Mouse (Mus musculus) hindbrain, embryonic 14.5 days (tissue): ENCODE measurements around the gene Rtbdn. TPM values are rescaled to one million over a fixed set of nuclear protein-coding genes. Genes with fewer than 3 reads are reported as not detected.
"Not testable (repeated sequence)": the region's sequence is repeated elsewhere in the genome, so short reads cannot be mapped to it uniquely, and the experiment has no call there.

Source experiments
- ATAC-seq: fragments of 200-750 bp; cut with Nextera tagmentation; 2 replicates; pipeline ENCODE4 v1.8.0; 2017; ENCODE audit warnings: moderate number of reproducible peaks, mild to moderate bottlenecking, moderate TSS enrichment, moderate library complexity; ENCODE audit not compliant: low FRiP score
- DNase-seq: peaks from one replicate; pipeline ENCODE4 v3.0.0-alpha.2; 2015; ENCODE audit warnings: low spot score
- H3K27ac ChIP-seq: fragments of 300-500 bp; sonication (generic); 2 replicates; pipeline ENCODE4 v1.5.1; 2014; ENCODE audit warnings: mild to moderate bottlenecking, moderate library complexity
- H3K27me3 ChIP-seq: fragments of 300-500 bp; sonication (generic); 2 replicates; pipeline ENCODE4 v1.6.1; 2014; ENCODE audit warnings: mild to moderate bottlenecking, low read length, mixed read lengths; ENCODE audit not compliant: control insufficient read depth, insufficient read depth
- H3K36me3 ChIP-seq: fragments of 300-500 bp; sonication (generic); replicated peaks from 2 replicates; pipeline ENCODE4 v1.6.1; 2014; ENCODE audit not compliant: control insufficient read depth, insufficient read depth
- H3K4me1 ChIP-seq: fragments of 300-500 bp; sonication (generic); replicated peaks from 2 replicates; pipeline ENCODE4 v1.6.1; 2014; ENCODE audit warnings: antibody characterized with exemption, low read length, mixed read lengths; ENCODE audit not compliant: control insufficient read depth, insufficient read depth
- H3K4me2 ChIP-seq: fragments of 300-500 bp; sonication (generic); replicated peaks from 2 replicates; pipeline ENCODE4 v1.6.1; 2014; ENCODE audit warnings: mild to moderate bottlenecking, moderate library complexity
- H3K4me3 ChIP-seq: fragments of 300-500 bp; sonication (generic); replicated peaks from 2 replicates; pipeline ENCODE4 v1.5.1; 2014; ENCODE audit warnings: mild to moderate bottlenecking, low read length
- H3K9ac ChIP-seq: fragments of 300-500 bp; sonication (generic); 2 replicates; pipeline ENCODE4 v1.6.1; 2014
- H3K9me3 ChIP-seq: fragments of 300-500 bp; sonication (generic); 2 replicates; pipeline ENCODE4 v1.6.1; 2016; ENCODE audit warnings: low read length; ENCODE audit not compliant: control insufficient read depth
- WGBS: fragments of 180-500 bp; shearing (Covaris S2); extraction: QIAGEN DNeasy Blood & Tissue Kit; methylation state at CpG from one replicate; pipeline ENCODE4 v1.1.7; 2014; 5-methylcytosine and 5-hydroxymethylcytosine counted together
- polyA plus RNA-seq: library from polyadenylated mRNA; unstranded; fragments of >200 nt; fragmentation: Nextera tagmentation; extraction: Ambion mirVana; gene quantifications from 2 replicates; pipeline ENCODE4 v1.2.1, GENCODE M21; 2014

Gene Rtbdn
- polyA plus RNA-seq = 1.1 and 1.8 TPM in 2 replicates

DNA sequence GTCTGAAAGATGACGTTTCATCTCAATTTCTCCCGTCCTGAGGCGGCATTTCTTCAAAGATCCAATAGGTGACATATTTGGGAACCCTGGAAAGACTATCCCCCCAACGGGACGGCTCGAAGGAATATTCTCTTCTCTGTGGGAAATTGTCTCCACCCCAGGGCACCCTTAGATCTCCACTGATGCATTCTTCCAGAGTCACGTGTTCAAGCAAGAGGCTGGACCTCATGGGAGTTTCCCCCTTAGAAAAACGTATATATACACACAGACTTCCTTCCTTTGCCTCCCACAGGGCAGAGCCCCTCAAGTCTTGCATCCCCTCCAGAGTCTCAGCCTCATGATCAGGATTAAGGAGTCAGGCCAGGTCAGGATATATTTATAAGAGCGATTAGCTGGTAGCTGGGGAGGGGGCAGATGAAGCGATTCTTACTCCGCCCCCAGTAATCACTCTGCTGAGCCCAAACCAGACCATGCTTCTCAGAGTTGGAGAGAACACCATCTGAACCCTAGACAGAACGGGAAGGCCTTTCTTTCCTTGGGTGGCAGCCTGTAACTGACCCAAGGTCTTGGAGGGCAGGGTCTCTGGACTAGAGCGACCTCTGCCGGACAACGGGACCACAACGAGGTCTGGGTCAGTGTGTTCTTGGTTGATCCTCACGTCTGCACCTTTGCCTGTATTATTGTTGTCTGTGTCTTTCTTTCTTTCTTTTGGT is at the start of gene Rtbdn:
TSS of gene Rtbdn (plus strand) at position 464 of the 713 bp plus-strand sequence.
- Histone ChIP-seq H3K4me1 (peaks cover 27% of the 10 kb centered on the region), H3K36me3 (no peaks in the 10 kb centered on the region), H3K27ac (peak within 1 kb of the TSS; percentile 87), H3K4me3 (peak within 1 kb of the TSS; percentile 70), H3K27me3 (peaks cover 66% of the 10 kb centered on the region), H3K9me3 (no peaks in the 10 kb centered on the region), H3K9ac (peak within 1 kb of the TSS; percentile 87), H3K4me2 (peak within 1 kb of the TSS; percentile 82)
- ATAC-seq (no peak), DNase-seq (peak; percentile 40)
- WGBS = 6% methylated on average over 17 of the region's 17 CpGs

- ATAC-seq (no peak), DNase-seq (no peak)
- Histone ChIP-seq H3K27me3 (peaks cover 16% of the 10 kb centered on the region; the same call in 1 of the 2 replicates), H3K4me3 (no peak overlapping the region), H3K4me1 (peaks cover 10% of the 10 kb centered on the region), H3K27ac (no peak overlapping the region), H3K36me3 (no peaks in the 10 kb centered on the region), H3K4me2 (no peak overlapping the region), H3K9ac (no peak overlapping the region), H3K9me3 (no peaks in the 10 kb centered on the region)
- WGBS = 70% methylated on average over 4 of the region's 4 CpGs
Observed at GRCm38 (mm10) chr8:84901071-84901470, 45.7 kb upstream of the Rtbdn start.

DNA sequence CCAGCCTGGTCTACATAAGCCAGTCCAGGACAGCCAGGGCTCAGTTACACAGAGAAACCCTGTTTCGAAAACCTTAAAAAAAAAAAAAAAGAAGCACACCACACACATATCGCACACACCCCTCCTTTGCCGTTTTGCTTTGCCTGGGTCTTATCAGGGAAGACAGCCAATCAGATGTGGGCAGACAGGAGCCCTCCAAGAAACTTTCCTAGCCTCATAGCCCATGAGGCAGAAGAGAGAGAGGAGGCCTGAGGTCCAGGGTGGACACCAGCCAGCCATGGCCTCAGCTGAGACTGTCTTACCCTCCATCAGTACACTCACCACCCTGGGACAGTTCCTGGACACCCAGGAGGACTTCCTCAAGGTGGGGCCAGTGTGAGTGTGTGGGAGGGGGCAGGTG is 45.0 kb upstream of the Rtbdn start, which contains the start of gene Klf1:
TSS of gene Klf1 (plus strand) at position 177 of the 400 bp plus-strand sequence.
- peak within 1 kb of the TSS; percentile 60 for H3K9ac ChIP-seq
- peaks cover 16% of the 10 kb centered on the region; the same call in 1 of the 2 replicates for H3K27me3 ChIP-seq
- H3K27ac ChIP-seq = no peak within 1 kb of the TSS
- peak within 1 kb of the TSS; percentile 90 for H3K4me2 ChIP-seq
- H3K36me3 ChIP-seq = no peaks in the 10 kb centered on the region; the same call in 1 of the 2 replicates
- H3K4me1 ChIP-seq = peaks cover 10% of the 10 kb centered on the region
- WGBS = 77% methylated on average over 3 of the region's 3 CpGs
- DNase-seq (no peak), ATAC-seq (no peak)
- H3K9me3 ChIP-seq = no peaks in the 10 kb centered on the region
- H3K4me3 ChIP-seq = peak within 1 kb of the TSS; percentile 41

GRCm38 (mm10) chr8:84902367-84902919 is 44.3 kb upstream of the Rtbdn start:
- ATAC-seq (peak; percentile 9; the same call in 1 of the 2 replicates), DNase-seq (no peak)
- H3K36me3 ChIP-seq = no peaks in the 10 kb centered on the region; the same call in 1 of the 2 replicates
- WGBS = 4% methylated on average over 24 of the region's 24 CpGs
- peak overlapping the region; percentile 60 for H3K9ac ChIP-seq
- H3K4me1 ChIP-seq = peaks cover 10% of the 10 kb centered on the region
- H3K4me2 ChIP-seq = peak overlapping the region; percentile 90
- no peak overlapping the region for H3K27ac ChIP-seq
- no peaks in the 10 kb centered on the region for H3K9me3 ChIP-seq
- peak overlapping the region; percentile 41 for H3K4me3 ChIP-seq
- peaks cover 16% of the 10 kb centered on the region; the same call in 1 of the 2 replicates for H3K27me3 ChIP-seq

DNA sequence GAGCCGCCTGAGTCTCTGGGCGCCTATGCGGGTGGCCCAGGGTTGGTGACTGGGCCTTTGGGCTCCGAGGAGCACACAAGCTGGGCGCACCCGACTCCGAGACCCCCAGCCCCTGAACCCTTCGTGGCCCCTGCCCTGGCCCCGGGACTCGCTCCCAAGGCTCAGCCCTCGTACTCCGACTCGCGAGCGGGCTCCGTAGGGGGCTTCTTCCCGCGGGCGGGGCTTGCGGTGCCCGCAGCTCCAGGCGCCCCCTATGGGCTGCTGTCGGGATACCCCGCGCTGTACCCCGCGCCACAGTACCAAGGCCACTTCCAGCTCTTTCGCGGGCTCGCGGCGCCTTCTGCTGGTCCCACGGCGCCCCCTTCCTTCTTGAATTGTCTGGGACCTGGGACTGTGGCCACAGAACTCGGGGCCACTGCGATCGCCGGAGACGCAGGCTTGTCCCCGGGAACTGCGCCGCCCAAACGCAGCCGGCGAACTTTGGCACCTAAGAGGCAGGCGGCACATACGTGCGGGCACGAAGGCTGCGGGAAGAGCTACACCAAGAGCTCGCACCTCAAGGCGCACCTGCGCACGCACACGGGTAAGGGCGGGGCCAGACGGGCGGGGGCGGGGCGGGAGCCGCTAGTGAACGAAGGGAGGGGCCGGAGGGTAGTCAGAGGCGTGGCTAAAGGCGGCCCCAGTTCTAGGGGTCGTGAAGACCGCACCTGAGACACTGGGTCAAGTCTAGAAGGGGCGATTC is 43.7 kb upstream of the Rtbdn start:
- peak; percentile 80 for DNase-seq
- WGBS = under 1% methylated on average over 68 of the region's 68 CpGs
- peak overlapping the region; percentile 60 for H3K9ac ChIP-seq
- peak; percentile 81 for ATAC-seq
- H3K27me3 ChIP-seq = peaks cover 16% of the 10 kb centered on the region; the same call in 1 of the 2 replicates
- H3K36me3 ChIP-seq = no peaks in the 10 kb centered on the region; the same call in 1 of the 2 replicates
- H3K9me3 ChIP-seq = no peaks in the 10 kb centered on the region
- H3K4me3 ChIP-seq = peak overlapping the region; percentile 41
- H3K27ac ChIP-seq = no peak overlapping the region
- H3K4me2 ChIP-seq = peak overlapping the region; percentile 90
- peaks cover 10% of the 10 kb centered on the region for H3K4me1 ChIP-seq

DNA sequence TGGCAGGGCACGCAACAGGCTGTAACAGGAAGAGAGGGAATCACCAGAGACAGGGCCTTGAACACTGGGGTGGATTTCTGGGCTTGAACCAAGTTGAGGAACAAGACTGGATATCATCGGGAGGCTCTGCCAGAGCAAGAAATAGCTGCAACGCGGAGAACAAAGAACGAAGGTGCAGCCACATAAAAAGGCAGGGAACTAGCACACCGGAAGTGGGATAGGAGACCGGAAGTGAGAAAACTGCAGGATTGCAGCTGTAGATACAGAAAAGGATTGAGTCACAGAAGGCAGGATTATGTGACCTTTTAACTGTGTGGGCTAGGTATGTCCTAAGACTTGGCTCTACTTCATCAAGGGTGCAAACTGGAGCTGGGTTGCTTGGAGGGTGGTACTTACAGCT is 42.4 kb upstream of the Rtbdn start:
- ATAC-seq (no peak), DNase-seq (no peak)
- H3K27me3 ChIP-seq = peaks cover 17% of the 10 kb centered on the region; the same call in 1 of the 2 replicates
- 93% methylated on average over 7 of the region's 7 CpGs for WGBS
- no peak overlapping the region for H3K9ac ChIP-seq
- peaks cover 16% of the 10 kb centered on the region for H3K4me1 ChIP-seq
- H3K27ac ChIP-seq = no peak overlapping the region
- H3K9me3 ChIP-seq = no peaks in the 10 kb centered on the region
- no peak overlapping the region for H3K4me3 ChIP-seq
- no peak overlapping the region for H3K4me2 ChIP-seq
- no peaks in the 10 kb centered on the region; the same call in 1 of the 2 replicates for H3K36me3 ChIP-seq

GRCm38 (mm10) chr8:84907037-84907436 is 39.8 kb upstream of the Rtbdn start:
- ATAC-seq (no peak), DNase-seq (no peak)
- Histone ChIP-seq H3K27me3 (peaks cover 30% of the 10 kb centered on the region), H3K4me1 (peaks cover 16% of the 10 kb centered on the region), H3K4me3 (no peak overlapping the region), H3K36me3 (peaks cover 21% of the 10 kb centered on the region), H3K27ac (no peak overlapping the region), H3K4me2 (no peak overlapping the region), H3K9ac (no peak overlapping the region), H3K9me3 (no peaks in the 10 kb centered on the region)
- 86% methylated on average over 9 of the region's 9 CpGs for WGBS

GRCm38 (mm10) chr8:84907493-84907892 is 39.3 kb upstream of the Rtbdn start:
- no peak for ATAC-seq

DNA sequence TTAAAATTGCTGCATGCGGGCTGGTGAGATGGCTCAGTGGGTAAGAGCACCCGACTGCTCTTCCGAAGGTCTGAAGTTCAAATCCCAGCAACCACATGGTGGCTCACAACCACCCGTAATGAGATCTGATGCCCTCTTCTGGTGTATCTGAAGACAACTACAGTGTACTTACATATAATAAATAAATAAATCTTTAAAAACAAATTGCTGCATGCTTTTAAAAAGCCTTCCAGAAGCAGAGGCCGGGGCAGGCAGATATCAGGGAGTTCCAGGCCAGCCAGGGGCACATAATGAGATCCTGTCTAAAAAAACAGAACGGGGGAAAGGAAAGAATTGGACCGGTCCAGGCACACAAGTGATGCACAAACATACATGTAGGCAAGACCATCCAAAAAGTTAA is 38.8 kb upstream of the Rtbdn start:
- Histone ChIP-seq H3K36me3 (peaks cover 30% of the 10 kb centered on the region), H3K27me3 (peaks cover 24% of the 10 kb centered on the region), H3K4me1 (peaks cover 12% of the 10 kb centered on the region), H3K4me2 (peak overlapping the region; percentile 58), H3K4me3 (peak overlapping the region; percentile 32; the same call in 1 of the 2 replicates)
- not testable (repeated sequence) for H3K27ac ChIP-seq, ATAC-seq, H3K9ac ChIP-seq, DNase-seq, H3K9me3 ChIP-seq
- 28% methylated on average over 7 of the region's 7 CpGs for WGBS

More at GRCm38 (mm10) chr8:84907493-84907892, 39.3 kb upstream of the Rtbdn start:
- Histone ChIP-seq H3K9ac (no peak overlapping the region), H3K27me3 (peaks cover 29% of the 10 kb centered on the region), H3K36me3 (peaks cover 25% of the 10 kb centered on the region), H3K4me3 (no peak overlapping the region), H3K4me1 (peaks cover 16% of the 10 kb centered on the region), H3K4me2 (no peak overlapping the region), H3K9me3 (no peaks in the 10 kb centered on the region), H3K27ac (no peak overlapping the region)
- 79% methylated on average over 8 of the region's 8 CpGs for WGBS
- DNase-seq = no peak
